Mouse (Mus musculus): ENCODE results near the gene Rad51. TPM values are rescaled to one million over a fixed set of nuclear protein-coding genes. Genes with fewer than 3 reads are reported as not detected.

Rad51 gene
- polyA plus RNA-seq, 1 experiment from 2014 or later: 52.6 TPM

DNA sequence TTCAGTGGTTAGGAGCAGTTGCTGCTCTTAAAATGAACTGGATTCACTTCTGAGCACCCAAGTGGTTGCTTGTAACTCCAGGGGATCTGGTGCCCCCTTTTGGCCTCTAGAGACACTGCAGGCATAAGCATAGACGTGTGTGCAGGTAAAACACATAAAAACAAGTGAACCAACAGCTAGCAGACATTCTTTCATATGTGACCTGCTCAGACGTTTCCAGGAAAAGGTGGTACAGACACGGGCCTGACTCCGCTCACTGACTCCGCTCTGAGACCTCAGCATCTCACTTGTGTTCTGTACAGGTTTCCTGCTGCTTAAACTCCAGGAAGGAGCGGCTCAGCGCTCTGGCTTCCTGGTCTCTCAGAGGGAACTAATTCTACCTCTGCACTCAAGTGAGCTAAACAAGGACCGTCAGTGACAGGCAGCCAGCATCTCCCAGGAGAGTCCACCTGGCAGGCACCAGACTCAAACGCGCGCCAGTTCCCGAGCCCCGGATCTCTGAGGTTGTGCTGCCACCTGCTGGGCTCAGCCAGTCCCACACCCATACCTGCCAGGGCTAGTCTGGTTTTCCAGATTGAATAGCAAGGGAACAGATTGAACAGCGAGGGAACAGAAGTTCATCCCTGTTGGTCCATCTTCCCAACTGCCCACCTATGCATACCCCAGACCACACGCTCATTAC lies 76.6 kb downstream of the Rad51 start:
- H3K4me3 ChIP-seq (ENCODE audit: low read length): peak overlapping the region; percentile 41
- H3K9ac ChIP-seq (ENCODE audit: low read length): peak overlapping the region; percentile 12; the same call in 1 of the 2 replicates
- no peaks in the 10 kb centered on the region for H3K36me3 ChIP-seq (ENCODE audit: control insufficient read depth, insufficient read depth, low read length)
- H3K27ac ChIP-seq (ENCODE audit: low read length): no peak overlapping the region
- ATAC-seq (ENCODE audit: low read depth): peak; percentile 85
- no peaks in the 10 kb centered on the region for H3K27me3 ChIP-seq (ENCODE audit: control insufficient read depth, insufficient read depth, low read depth, low read length)
- peak overlapping the region; percentile 64 for H3K4me2 ChIP-seq (ENCODE audit: low read depth, low read length)
- WGBS: 6% methylated on average over 15 of the region's 15 CpGs
- H3K9me3 ChIP-seq (ENCODE audit: control insufficient read depth, low read length): no peaks in the 10 kb centered on the region
- peaks cover 3% of the 10 kb centered on the region for H3K4me1 ChIP-seq (replicated peaks; ENCODE audit: control insufficient read depth, insufficient read depth, low read length)

- no peaks in the 10 kb centered on the region for H3K36me3 ChIP-seq (ENCODE audit: control insufficient read depth, insufficient read depth, low read length)
- H3K27ac ChIP-seq (ENCODE audit: low read length): peak overlapping the region; percentile 39
- H3K9me3 ChIP-seq (ENCODE audit: control insufficient read depth, low read length): no peaks in the 10 kb centered on the region
- peaks cover 3% of the 10 kb centered on the region for H3K4me1 ChIP-seq (replicated peaks; ENCODE audit: control insufficient read depth, insufficient read depth, low read length)
- WGBS: 67% methylated on average over 5 of the region's 5 CpGs
- H3K9ac ChIP-seq (ENCODE audit: low read length): no peak overlapping the region
- H3K4me3 ChIP-seq (ENCODE audit: low read length): no peak overlapping the region
- H3K27me3 ChIP-seq (ENCODE audit: control insufficient read depth, insufficient read depth, low read depth, low read length): no peaks in the 10 kb centered on the region
- no peak overlapping the region for H3K4me2 ChIP-seq (ENCODE audit: low read depth, low read length)
- peak; percentile 65; the same call in 1 of the 2 replicates for ATAC-seq (ENCODE audit: low read depth)
Observed at GRCm38 (mm10) chr2:119190969-119191368, 78.4 kb downstream of the Rad51 start.

GRCm38 (mm10) chr2:119194140-119194539 lies 81.5 kb downstream of the Rad51 start:
- H3K9me3 ChIP-seq (ENCODE audit: control insufficient read depth, low read length): no peaks in the 10 kb centered on the region
- H3K9ac ChIP-seq (ENCODE audit: low read length): no peak overlapping the region
- 91% methylated on average over 5 of the region's 5 CpGs for WGBS
- no peak overlapping the region for H3K27ac ChIP-seq (ENCODE audit: low read length)
- H3K4me3 ChIP-seq (ENCODE audit: low read length): no peak overlapping the region
- H3K4me2 ChIP-seq (ENCODE audit: low read depth, low read length): no peak overlapping the region
- H3K27me3 ChIP-seq (ENCODE audit: control insufficient read depth, insufficient read depth, low read depth, low read length): no peaks in the 10 kb centered on the region
- no peaks in the 10 kb centered on the region for H3K36me3 ChIP-seq (ENCODE audit: control insufficient read depth, insufficient read depth, low read length)
- no peak for ATAC-seq (ENCODE audit: low read depth)
- peaks cover 2% of the 10 kb centered on the region for H3K4me1 ChIP-seq (replicated peaks; ENCODE audit: control insufficient read depth, insufficient read depth, low read length)

DNA sequence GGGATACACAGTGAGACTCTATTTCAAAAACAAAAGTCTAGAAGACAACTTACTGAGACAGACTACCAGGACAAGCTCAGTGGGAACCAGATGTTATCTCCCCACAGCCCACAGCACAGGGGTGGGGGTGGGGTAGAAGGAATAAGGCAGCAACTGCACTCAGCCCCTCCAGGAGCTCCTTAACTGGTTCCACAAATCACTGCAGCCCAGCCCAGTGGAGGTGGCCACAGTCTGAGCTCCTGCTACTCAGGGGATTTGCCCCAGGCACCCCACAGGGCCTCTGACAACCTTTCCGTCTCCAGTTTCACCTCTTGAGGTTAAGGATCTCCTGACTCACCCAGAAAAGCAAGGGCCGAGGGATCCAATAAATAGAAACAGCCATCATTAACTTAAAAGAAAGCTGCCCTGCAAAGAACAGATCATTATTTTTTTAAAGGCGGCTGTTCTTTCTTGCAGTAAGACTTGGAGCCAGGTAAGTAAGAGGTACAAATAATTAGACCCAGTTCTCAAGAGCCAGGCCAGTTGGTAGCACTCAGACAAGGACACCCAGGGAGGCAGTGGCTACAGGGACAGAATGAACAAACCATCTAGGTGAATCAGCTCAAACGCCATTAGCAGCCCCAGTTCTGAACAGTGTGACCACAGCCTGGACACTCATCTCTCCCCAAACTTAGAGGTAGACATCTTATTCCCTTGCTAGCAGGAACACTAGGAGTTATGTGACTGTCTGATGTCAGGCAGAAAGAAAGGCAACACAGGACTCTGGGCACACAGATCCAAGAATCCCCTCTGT lies 83.9 kb downstream of the Rad51 start:
- Histone ChIP-seq H3K27me3 (ENCODE audit: control insufficient read depth, insufficient read depth, low read depth, low read length) (no peaks in the 10 kb centered on the region), H3K9ac (ENCODE audit: low read length) (no peak overlapping the region), H3K36me3 (ENCODE audit: control insufficient read depth, insufficient read depth, low read length) (no peaks in the 10 kb centered on the region), H3K4me1 (replicated peaks; ENCODE audit: control insufficient read depth, insufficient read depth, low read length) (no peaks in the 10 kb centered on the region; the same call in 1 of the 2 replicates), H3K27ac (ENCODE audit: low read length) (no peak overlapping the region), H3K4me2 (ENCODE audit: low read depth, low read length) (no peak overlapping the region), H3K9me3 (ENCODE audit: control insufficient read depth, low read length) (no peaks in the 10 kb centered on the region), H3K4me3 (ENCODE audit: low read length) (no peak overlapping the region)
- 0 out of 2 replicates have a peak, but pooled peaks have one; percentile 31 for ATAC-seq (ENCODE audit: low read depth)
- WGBS: 41% methylated on average over 4 of the region's 4 CpGs

Other genes with a start within 250 kb of the Rad51 start
- gene Bahd1, start 212.4 kb upstream of the Rad51 start, polyA plus RNA-seq (2015; fragmentation: Nextera tagmentation; extraction: Ambion mirVana): 2.8 and 3.3 TPM in 2 replicates
- 28.6 and 29.4 TPM in 2 replicates for gene Chst14, start 186.3 kb upstream of the Rad51 start, polyA plus RNA-seq (2015; fragmentation: Nextera tagmentation; extraction: Ambion mirVana)
- 23.8 and 25.1 TPM in 2 replicates for gene Ccdc32, start 83.4 kb upstream of the Rad51 start, polyA plus RNA-seq (2015; fragmentation: Nextera tagmentation; extraction: Ambion mirVana)
- gene Rpusd2, start 78.0 kb upstream of the Rad51 start, polyA plus RNA-seq (2015; fragmentation: Nextera tagmentation; extraction: Ambion mirVana): 3.3 and 3.5 TPM in 2 replicates
- gene Knl1, start 65.7 kb upstream of the Rad51 start, polyA plus RNA-seq (2015; fragmentation: Nextera tagmentation; extraction: Ambion mirVana): 62.8 and 64.4 TPM in 2 replicates
- gene Rmdn3, start 44.2 kb downstream of the Rad51 start, polyA plus RNA-seq (2015; fragmentation: Nextera tagmentation; extraction: Ambion mirVana): 39.9 and 41.1 TPM in 2 replicates
- 24.3 and 26.1 TPM in 2 replicates for gene Gchfr, start 55.0 kb downstream of the Rad51 start, polyA plus RNA-seq (2015; fragmentation: Nextera tagmentation; extraction: Ambion mirVana)
- gene Gm14137, start 61.7 kb downstream of the Rad51 start, polyA plus RNA-seq (2015; fragmentation: Nextera tagmentation; extraction: Ambion mirVana): 0.40 and 0.41 TPM in 2 replicates
- gene Zfyve19, start 95.8 kb downstream of the Rad51 start, polyA plus RNA-seq (2015; fragmentation: Nextera tagmentation; extraction: Ambion mirVana): 48.7 and 50.8 TPM in 2 replicates
- gene Dnajc17, start 96.0 kb downstream of the Rad51 start, polyA plus RNA-seq (2015; fragmentation: Nextera tagmentation; extraction: Ambion mirVana): 17.0 and 22.3 TPM in 2 replicates
- gene Ppp1r14d, start 117.1 kb downstream of the Rad51 start, polyA plus RNA-seq (2015; fragmentation: Nextera tagmentation; extraction: Ambion mirVana): 0.47 and 0.73 TPM in 2 replicates
- 34.2 and 36.2 TPM in 2 replicates for gene Spint1, start 124.6 kb downstream of the Rad51 start, polyA plus RNA-seq (2015; fragmentation: Nextera tagmentation; extraction: Ambion mirVana)
- 1.3 and 2.2 TPM in 2 replicates for gene Rhov, start 158.5 kb downstream of the Rad51 start, polyA plus RNA-seq (2015; fragmentation: Nextera tagmentation; extraction: Ambion mirVana)
- 18.8 and 19.5 TPM in 2 replicates for gene Vps18, start 175.9 kb downstream of the Rad51 start, polyA plus RNA-seq (2015; fragmentation: Nextera tagmentation; extraction: Ambion mirVana)
- 14.6 and 17.8 TPM in 2 replicates for gene Dll4, start 213.0 kb downstream of the Rad51 start, polyA plus RNA-seq (2015; fragmentation: Nextera tagmentation; extraction: Ambion mirVana)
- gene Chac1, start 238.4 kb downstream of the Rad51 start, polyA plus RNA-seq (2015; fragmentation: Nextera tagmentation; extraction: Ambion mirVana): 1.1 and 1.7 TPM in 2 replicates